11 mouse cellular contexts compared by ENCODE assay signal in genomic region chr2:44304261-44304970, GRCm38 (mm10).
DNase-seq lines count a peak whose midpoint lies in the region; ATAC-seq and TF ChIP-seq lines count a peak whose summit lies in the region.
"Had no signal": no experiment of that assay in that cellular context is flagged by ENCODE, and none has a peak within 500 bp of the region (broad histone marks: within the 10 kb centered on the region; RNA-seq: fewer than 3 reads in every experiment).

No protein-coding gene starts in this region.

- H3K4me1 ChIP-seq in hindbrain, embryonic 14.5 days (replicated peaks; ENCODE audit: control insufficient read depth, insufficient read depth, low read length): peaks cover 15% of the 10 kb centered on the region; the same call in 1 of the 2 replicates
- peaks cover 19% of the 10 kb centered on the region for H3K4me1 ChIP-seq in midbrain, embryonic 12.5 days
- peaks cover 2% of the 10 kb centered on the region; the same call in 1 of the 2 replicates for H3K4me1 ChIP-seq in cerebellum, adult 2 months (ENCODE audit: control insufficient read depth, insufficient read depth, low read length)
- H3K4me1 ChIP-seq: heart, embryonic 15.5 days had no signal

- no peak overlapping the region for H3K27ac ChIP-seq in hindbrain, embryonic 14.5 days
- H3K27ac ChIP-seq in midbrain, embryonic 12.5 days (replicated peaks): peak overlapping the region; percentile 42; the same call in 1 of the 2 replicates
- no peak overlapping the region for H3K27ac ChIP-seq in cerebellum, adult 2 months (ENCODE audit: insufficient read depth, low read length)
- H3K27ac ChIP-seq: heart, embryonic 15.5 days had no signal

- no peak overlapping the region for H3K4me3 ChIP-seq in hindbrain, embryonic 14.5 days (replicated peaks; ENCODE audit: low read length)
- H3K4me3 ChIP-seq in midbrain, embryonic 12.5 days: no peak overlapping the region
- H3K4me3 ChIP-seq in cerebellum, adult 2 months (replicated peaks; ENCODE audit: insufficient read depth, low read depth, low read length): no peak overlapping the region
- H3K4me3 ChIP-seq: heart, embryonic 15.5 days had no signal

- no peak for TF ChIP-seq CTCF in cerebellum, adult 2 months (IDR thresholded peaks at IDR 0.05; ENCODE audit: borderline replicate concordance, insufficient read depth, low read depth, low read length)

- WGBS in hindbrain, embryonic 14.5 days: 18% methylated on average over 9 of the region's 9 CpGs
- 36% methylated on average over 9 of the region's 9 CpGs for WGBS in midbrain, embryonic 12.5 days
- 40% methylated on average over 9 of the region's 9 CpGs for WGBS in cerebellum, adult 2 months

- no peaks in the 10 kb centered on the region for H3K36me3 ChIP-seq in hindbrain, embryonic 14.5 days (replicated peaks; ENCODE audit: control insufficient read depth, insufficient read depth)
- H3K36me3 ChIP-seq in midbrain, embryonic 12.5 days: no peaks in the 10 kb centered on the region
- H3K36me3 ChIP-seq: heart, embryonic 15.5 days had no signal

- ATAC-seq in cerebellum, adult (ENCODE audit: insufficient number of reproducible peaks, low FRiP score, low TSS enrichment): no peak
- no peak; the same call in 1 of the 2 replicates for ATAC-seq in hindbrain, embryonic 14.5 days (ENCODE audit: low FRiP score)
- ATAC-seq in midbrain, embryonic 12.5 days (ENCODE audit: low FRiP score, low read depth): 0 out of 2 replicates have a peak, but pooled peaks have one; percentile 25
- ATAC-seq: Patski had no signal

- H3K9ac ChIP-seq in hindbrain, embryonic 14.5 days: no peak overlapping the region
- H3K9ac ChIP-seq in midbrain, embryonic 12.5 days (replicated peaks): no peak overlapping the region
- H3K9ac ChIP-seq: heart, embryonic 15.5 days had no signal

- H3K4me2 ChIP-seq in hindbrain, embryonic 14.5 days (replicated peaks): peak overlapping the region; percentile 26
- H3K4me2 ChIP-seq in midbrain, embryonic 12.5 days (replicated peaks): peak overlapping the region; percentile 31
- H3K4me2 ChIP-seq: heart, embryonic 15.5 days had no signal

- no peak for TF ChIP-seq POLR2A in cerebellum, adult 2 months (IDR thresholded peaks at IDR 0.05; ENCODE audit: borderline replicate concordance, insufficient read depth, low read length)

- intact Hi-C loops in heart, postnatal 25 days (cut with DNase I): no loop called here

- H3K9me3 ChIP-seq in hindbrain, embryonic 14.5 days (ENCODE audit: control insufficient read depth, low read length): no peaks in the 10 kb centered on the region
- H3K9me3 ChIP-seq in midbrain, embryonic 12.5 days: no peaks in the 10 kb centered on the region
- H3K9me3 ChIP-seq: heart, embryonic 15.5 days had no signal

- H3K27me3 ChIP-seq in hindbrain, embryonic 14.5 days (ENCODE audit: control insufficient read depth, insufficient read depth, low read length): no peaks in the 10 kb centered on the region
- H3K27me3 ChIP-seq in midbrain, embryonic 12.5 days: no peaks in the 10 kb centered on the region
- no peaks in the 10 kb centered on the region; the same call in 1 of the 2 replicates for H3K27me3 ChIP-seq in cerebellum, adult 2 months (ENCODE audit: control insufficient read depth, insufficient read depth, low read length)
- H3K27me3 ChIP-seq: heart, embryonic 15.5 days had no signal

- peak; percentile 46 to 47 for DNase-seq in cerebellum, postnatal 10 days
- peak; percentile 67 for DNase-seq in MN1 (ENCODE audit: low spot score)
- no peak for DNase-seq in hindbrain, embryonic 14.5 days (ENCODE audit: low spot score)
- no peak for DNase-seq in urinary bladder, postnatal 10 days (ENCODE audit: low spot score)
- DNase-seq in cerebellum, adult 2 months: no peak
- DNase-seq in heart, postnatal 25 days (ENCODE audit: low spot score): no peak
- DNase-seq: lung, adult 18-20 months had no signal

Comparison
In these comparisons a context has a peak if more than half of its experiments do, and no peak if none do; other contexts are left out.
1. DNase-seq: peak in cerebellum, postnatal 10 days (2 of 2) and MN1 (single experiment); none in hindbrain, embryonic 14.5 days (single experiment), urinary bladder, postnatal 10 days (single experiment), cerebellum, adult 2 months (0 of 2) and heart, postnatal 25 days (single experiment).